Mouse (Mus musculus): ENCODE data around the gene Dlat. TPM values are rescaled to one million over a fixed set of nuclear protein-coding genes. Genes with fewer than 3 reads are reported as not detected.
A peak's percentile ranks its signal among the peaks of the same experiment; 100 is the strongest.

The Dlat gene
- polyA plus RNA-seq, 1 experiment from 2014 or later, result 41.5 TPM

DNA sequence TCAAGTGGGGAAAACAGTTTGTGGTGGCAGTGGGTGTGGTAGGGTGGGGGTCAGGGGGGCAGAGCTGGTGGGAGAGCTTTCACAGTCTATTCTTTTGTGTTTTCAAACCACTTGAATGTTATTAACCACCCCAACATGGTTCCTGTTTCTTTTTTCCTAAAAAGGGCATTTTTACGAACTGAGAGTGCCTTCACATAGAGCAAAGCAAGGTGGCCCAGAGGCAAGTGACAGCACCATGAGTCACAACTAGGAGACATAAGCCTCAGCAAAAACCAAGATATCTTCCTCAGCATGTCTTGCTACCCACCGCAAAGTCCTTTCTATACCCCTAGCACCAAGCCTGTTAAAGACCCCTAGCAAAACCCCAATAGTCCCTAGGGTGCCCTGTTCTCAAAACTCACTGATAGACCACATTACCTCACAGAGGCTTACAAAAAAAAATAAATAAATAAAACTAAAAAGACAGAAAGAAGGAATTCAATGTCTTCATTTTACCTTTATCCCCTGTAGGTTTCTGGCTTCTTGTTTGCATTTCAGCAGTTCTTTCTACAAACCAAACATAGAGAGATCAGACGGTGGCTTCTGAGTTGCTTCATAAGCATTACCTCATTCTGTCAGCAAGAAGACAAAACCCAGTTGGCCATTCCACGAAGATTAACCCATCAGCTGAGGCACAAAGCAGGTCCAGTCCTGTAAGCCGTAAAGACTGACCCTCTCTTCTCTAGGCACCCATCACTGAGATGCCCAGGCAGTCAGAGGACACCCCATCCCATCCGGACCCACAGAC, 27.5 kb upstream of the Dlat start:
- Histone ChIP-seq H3K9me3 (replicated peaks) (no peaks in the 10 kb centered on the region), H3K4me2 (replicated peaks) (no peak overlapping the region), H3K27ac (no peak overlapping the region), H3K36me3 (peaks cover 72% of the 10 kb centered on the region), H3K4me3 (no peak overlapping the region), H3K27me3 (no peaks in the 10 kb centered on the region), H3K4me1 (no peaks in the 10 kb centered on the region), H3K9ac (no peak overlapping the region)
- no peak for ATAC-seq (ENCODE audit: low FRiP score)
- 81% methylated on average over 6 of the region's 6 CpGs for WGBS

DNA sequence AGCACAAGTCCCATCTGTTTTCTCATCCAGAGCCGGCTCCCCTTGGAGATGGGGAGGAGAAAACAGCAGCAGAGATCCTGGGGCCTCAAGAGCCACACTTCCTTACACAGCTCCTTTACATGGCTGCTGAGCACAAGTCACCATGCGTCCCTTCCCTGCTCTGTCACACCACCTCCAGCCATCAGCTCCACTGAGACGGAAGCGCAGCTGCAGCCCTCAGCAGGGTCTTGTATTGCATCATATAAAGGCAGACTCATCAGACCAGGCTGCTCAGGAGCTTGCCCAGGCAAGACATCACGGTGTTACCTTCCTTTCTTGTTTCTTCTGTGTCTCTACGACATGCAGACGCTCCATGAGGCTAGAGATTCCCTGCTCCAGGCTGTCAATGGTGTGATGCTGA, 22.1 kb upstream of the Dlat start:
- no peaks in the 10 kb centered on the region for H3K4me1 ChIP-seq
- no peak overlapping the region for H3K4me2 ChIP-seq (replicated peaks)
- no peak for ATAC-seq (ENCODE audit: low FRiP score)
- H3K36me3 ChIP-seq, result peaks cover 79% of the 10 kb centered on the region
- H3K27ac ChIP-seq, result no peak overlapping the region
- no peak overlapping the region for H3K4me3 ChIP-seq
- no peak overlapping the region for H3K9ac ChIP-seq
- H3K27me3 ChIP-seq, result no peaks in the 10 kb centered on the region
- H3K9me3 ChIP-seq (replicated peaks), result no peaks in the 10 kb centered on the region
- WGBS, result 59% methylated on average over 7 of the region's 7 CpGs

DNA sequence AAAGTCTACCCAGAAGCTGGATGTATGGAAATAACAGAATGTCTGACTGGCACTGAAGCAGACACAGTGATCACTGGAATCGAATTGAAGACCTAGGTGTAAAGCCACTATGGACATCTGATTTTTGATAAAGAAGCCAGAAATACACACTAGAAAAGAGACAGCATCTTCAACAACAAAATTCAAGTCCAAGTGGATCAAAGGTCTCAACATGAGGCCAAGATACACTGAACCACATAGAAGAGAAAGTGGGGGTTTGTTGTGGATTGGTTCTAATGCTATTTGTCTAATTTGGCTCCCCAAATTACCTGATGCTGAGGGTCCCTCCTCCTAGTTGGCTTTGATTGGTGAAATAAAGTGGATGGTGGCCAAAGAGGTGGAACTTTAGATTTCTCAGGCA, 19.8 kb upstream of the Dlat start:
- Histone ChIP-seq H3K9ac (no peak overlapping the region), H3K36me3 (peaks cover 60% of the 10 kb centered on the region), H3K27ac (no peak overlapping the region), H3K4me3 (no peak overlapping the region), H3K4me2 (replicated peaks) (no peak overlapping the region), H3K4me1 (no peaks in the 10 kb centered on the region), H3K9me3 (replicated peaks) (no peaks in the 10 kb centered on the region), H3K27me3 (no peaks in the 10 kb centered on the region)
- 82% methylated on average over 1 of the region's 1 CpGs for WGBS
- ATAC-seq (ENCODE audit: low FRiP score), result no peak

DNA sequence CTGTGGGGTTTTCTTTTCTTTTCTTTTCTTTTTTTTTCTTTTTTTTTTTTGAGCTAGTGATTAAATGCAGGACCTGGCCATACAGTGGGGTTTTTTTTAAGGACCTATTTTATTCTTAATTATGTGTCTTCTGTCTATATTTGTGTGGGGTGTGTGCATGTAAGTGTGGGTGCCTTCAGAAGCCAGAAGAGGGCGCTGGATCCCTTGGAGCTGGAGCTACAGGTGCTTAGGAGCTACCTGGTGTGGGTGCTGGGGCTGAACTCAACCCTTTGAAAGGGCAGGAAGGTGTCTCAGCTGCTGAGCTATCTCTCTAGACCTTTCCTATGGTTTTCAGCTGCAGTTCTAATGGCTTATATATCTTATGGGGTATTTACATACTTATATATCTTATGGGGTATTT, 15.2 kb upstream of the Dlat start:
- Histone ChIP-seq H3K27ac (no peak overlapping the region), H3K4me2 (replicated peaks) (no peak overlapping the region), H3K36me3 (peaks cover 17% of the 10 kb centered on the region), H3K27me3 (no peaks in the 10 kb centered on the region), H3K4me1 (no peaks in the 10 kb centered on the region), H3K9ac (no peak overlapping the region), H3K4me3 (no peak overlapping the region), H3K9me3 (replicated peaks) (no peaks in the 10 kb centered on the region)
- ATAC-seq (ENCODE audit: low FRiP score), result no peak
- WGBS, result 16% methylated on average over 1 of the region's 1 CpGs

DNA sequence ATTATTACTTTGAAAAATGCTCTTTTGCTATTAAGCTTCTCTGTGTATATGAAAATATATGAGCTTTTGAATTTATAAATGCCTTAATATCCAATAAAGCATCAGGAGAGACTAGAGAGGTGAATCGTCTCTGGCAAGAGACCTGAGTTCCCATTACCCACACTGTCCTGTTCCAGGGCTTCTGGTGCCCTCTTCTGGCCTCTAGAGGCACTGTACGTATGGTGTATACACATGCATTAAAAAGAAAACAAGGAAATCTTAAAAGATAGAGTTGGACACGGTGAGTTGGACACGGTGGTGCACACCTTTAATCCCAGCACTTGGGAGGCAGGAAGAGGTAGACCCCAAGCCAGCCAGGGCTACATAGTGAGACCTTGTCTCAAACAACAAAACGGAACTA, 11.1 kb upstream of the Dlat start:
- no peak for ATAC-seq (ENCODE audit: low FRiP score)
- Histone ChIP-seq H3K36me3 (peaks cover 28% of the 10 kb centered on the region), H3K4me1 (no peaks in the 10 kb centered on the region), H3K27me3 (no peaks in the 10 kb centered on the region), H3K9me3 (replicated peaks) (no peaks in the 10 kb centered on the region), H3K27ac (no peak overlapping the region), H3K9ac (no peak overlapping the region), H3K4me2 (replicated peaks) (no peak overlapping the region), H3K4me3 (no peak overlapping the region)
- WGBS, result 38% methylated on average over 5 of the region's 5 CpGs

DNA sequence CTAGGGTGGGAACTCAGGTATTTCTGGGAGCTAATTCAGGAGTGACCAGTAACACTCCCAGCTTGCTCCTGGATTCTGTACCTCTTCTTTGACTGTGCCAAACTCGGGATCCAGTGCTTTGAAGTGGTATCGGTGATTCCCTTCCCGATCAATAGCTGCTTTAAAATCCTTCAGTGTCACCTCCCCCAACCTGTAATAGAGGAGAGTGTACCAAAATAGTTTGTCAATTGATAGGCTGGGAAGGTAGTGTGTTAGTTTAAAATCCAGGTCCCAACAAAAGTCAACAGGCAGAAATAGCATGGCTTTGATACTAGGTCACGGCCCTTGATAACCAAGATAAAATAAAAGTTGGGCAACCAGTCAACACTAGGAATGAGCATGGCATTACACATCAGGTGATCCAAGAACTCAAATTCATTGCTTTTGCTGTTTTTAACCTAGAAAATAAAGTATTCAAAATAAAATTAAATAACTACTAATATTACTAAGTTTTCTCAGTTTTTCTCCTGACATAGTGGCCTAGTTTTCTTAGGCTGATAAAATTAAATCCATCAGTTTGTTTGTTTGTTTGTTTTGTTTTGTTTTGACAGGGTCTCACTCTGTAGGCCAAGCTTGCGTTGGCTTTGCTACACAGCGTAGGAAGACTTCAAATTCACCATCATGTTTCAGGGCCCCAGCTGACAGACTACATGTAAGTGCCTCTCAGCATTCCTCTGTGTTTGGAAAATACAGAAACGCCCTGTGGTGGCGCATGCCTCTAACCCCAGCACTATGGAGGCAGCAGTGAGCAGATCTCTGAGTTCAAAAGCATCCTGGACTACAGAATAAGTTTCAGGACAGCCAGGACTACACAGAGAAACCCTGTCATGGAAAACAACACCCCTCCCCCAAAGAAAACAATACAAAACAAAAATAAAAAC, 8.3 kb upstream of the Dlat start:
- H3K36me3 ChIP-seq, result peaks cover 42% of the 10 kb centered on the region

DNA sequence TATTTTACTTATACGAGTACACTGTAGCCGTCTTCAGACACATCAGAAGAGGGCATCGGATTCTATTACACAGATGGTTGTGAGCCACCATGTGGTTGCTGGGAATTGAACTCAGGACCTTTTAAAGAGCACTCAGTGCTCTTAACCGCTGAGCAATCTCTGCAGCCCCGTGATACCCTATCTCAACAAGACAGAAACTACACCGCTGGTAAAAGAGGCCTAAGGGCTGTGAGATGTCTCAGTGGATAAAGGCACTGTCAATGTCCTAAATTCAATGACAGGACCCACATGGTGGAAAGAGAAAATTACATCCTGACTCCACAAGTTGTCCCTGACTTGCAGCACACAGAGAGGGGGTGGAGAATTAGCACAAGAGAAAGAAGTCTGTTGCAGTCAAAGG, 6.9 kb upstream of the Dlat start:
- Histone ChIP-seq H3K27me3 (no peaks in the 10 kb centered on the region), H3K36me3 (peaks cover 42% of the 10 kb centered on the region), H3K27ac (no peak overlapping the region), H3K4me3 (no peak overlapping the region), H3K9me3 (replicated peaks) (no peaks in the 10 kb centered on the region), H3K4me2 (replicated peaks) (no peak overlapping the region), H3K9ac (no peak overlapping the region), H3K4me1 (no peaks in the 10 kb centered on the region)
- 89% methylated on average over 6 of the region's 6 CpGs for WGBS
- no peak for ATAC-seq (ENCODE audit: low FRiP score)

More for the DNA sequence above, 8.3 kb upstream of the Dlat start:
- no peaks in the 10 kb centered on the region for H3K27me3 ChIP-seq
- WGBS, result 82% methylated on average over 8 of the region's 8 CpGs
- no peak overlapping the region for H3K9ac ChIP-seq
- no peaks in the 10 kb centered on the region for H3K4me1 ChIP-seq
- no peak overlapping the region for H3K27ac ChIP-seq
- no peak for ATAC-seq (ENCODE audit: low FRiP score)
- H3K4me3 ChIP-seq, result no peak overlapping the region
- no peak overlapping the region for H3K4me2 ChIP-seq (replicated peaks)
- no peaks in the 10 kb centered on the region for H3K9me3 ChIP-seq (replicated peaks)

DNA sequence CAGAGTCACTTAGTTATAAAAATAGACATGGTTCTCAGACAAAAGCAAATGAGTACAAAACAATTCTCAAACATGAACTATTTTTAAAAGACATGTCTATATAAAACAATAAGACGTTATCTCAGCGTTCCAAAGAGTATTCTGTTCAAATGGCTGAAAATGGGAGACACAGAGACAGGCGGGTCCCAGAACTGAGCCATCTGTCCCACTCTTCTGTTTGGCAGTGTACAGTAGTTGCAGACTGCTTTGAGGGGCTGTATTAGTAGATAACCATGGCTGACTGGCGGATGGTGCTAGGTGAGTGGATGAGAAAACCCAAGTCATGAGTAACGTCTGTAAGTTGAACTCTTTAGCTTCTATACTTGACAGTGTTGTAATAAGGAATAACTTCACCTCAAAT, 5.2 kb upstream of the Dlat start:
- Histone ChIP-seq H3K36me3 (peaks cover 42% of the 10 kb centered on the region), H3K4me3 (no peak overlapping the region), H3K27me3 (no peaks in the 10 kb centered on the region), H3K4me2 (replicated peaks) (no peak overlapping the region), H3K4me1 (peaks cover 4% of the 10 kb centered on the region), H3K9ac (no peak overlapping the region), H3K9me3 (replicated peaks) (no peaks in the 10 kb centered on the region), H3K27ac (no peak overlapping the region)
- no peak for ATAC-seq (ENCODE audit: low FRiP score)
- 90% methylated on average over 5 of the region's 5 CpGs for WGBS

DNA sequence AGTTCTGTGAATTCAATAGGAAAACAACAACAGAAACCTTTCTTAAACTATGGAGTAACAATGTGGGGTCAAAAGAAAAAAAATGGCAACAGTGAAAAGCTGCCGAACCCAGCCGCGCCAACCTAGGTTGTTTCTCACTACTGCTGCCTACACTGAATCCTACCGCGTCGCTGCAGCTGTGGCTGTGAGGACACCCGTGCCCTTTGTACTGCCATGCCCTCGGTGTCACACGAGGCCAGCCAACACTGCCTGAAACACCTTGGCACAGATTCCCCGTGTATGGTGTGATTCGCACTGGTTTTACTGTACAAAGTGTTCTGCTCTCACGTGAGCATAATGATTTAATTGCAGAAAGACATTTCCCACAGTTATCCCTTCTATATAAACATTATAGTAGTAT, 851 bp upstream of the Dlat start:
- H3K9me3 ChIP-seq (replicated peaks), result no peaks in the 10 kb centered on the region
- no peak overlapping the region for H3K27ac ChIP-seq
- no peaks in the 10 kb centered on the region for H3K27me3 ChIP-seq
- H3K4me3 ChIP-seq, result peak overlapping the region; percentile 73
- 21% methylated on average over 12 of the region's 12 CpGs for WGBS
- H3K36me3 ChIP-seq, result peaks cover 31% of the 10 kb centered on the region
- H3K4me1 ChIP-seq, result peaks cover 18% of the 10 kb centered on the region
- peak overlapping the region; percentile 78 for H3K4me2 ChIP-seq (replicated peaks)
- no peak for ATAC-seq (ENCODE audit: low FRiP score)
- no peak overlapping the region for H3K9ac ChIP-seq

DNA sequence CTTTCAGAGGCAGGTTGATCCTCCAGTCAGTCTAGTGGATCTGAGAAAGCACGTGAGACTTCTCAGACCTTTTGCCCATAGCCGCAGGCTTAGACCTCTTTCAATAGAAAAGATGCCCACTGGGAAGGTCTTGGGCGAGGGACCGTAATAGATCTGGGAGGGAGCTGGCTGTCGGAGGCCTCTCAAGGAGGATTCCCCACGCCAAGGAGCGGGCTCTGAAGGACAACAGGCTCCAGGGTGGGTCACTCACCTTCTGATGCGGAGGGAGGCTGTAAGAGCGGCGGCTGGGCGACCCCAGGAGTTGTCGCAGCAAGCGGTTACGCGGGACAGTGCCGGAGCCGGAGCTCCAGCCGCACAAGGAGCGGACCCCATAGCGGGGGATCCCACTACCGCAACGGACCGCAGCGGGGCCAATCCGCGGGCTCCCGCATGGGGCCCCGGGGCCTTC, 615 bp downstream of the Dlat start:
- H3K36me3 ChIP-seq, result peaks cover 30% of the 10 kb centered on the region
- H3K4me2 ChIP-seq (replicated peaks), result peak overlapping the region; percentile 78
- peak overlapping the region; percentile 73 for H3K4me3 ChIP-seq
- peak overlapping the region; percentile 86 for H3K27ac ChIP-seq
- no peaks in the 10 kb centered on the region for H3K27me3 ChIP-seq
- peak overlapping the region; percentile 91 for H3K9ac ChIP-seq
- peaks cover 18% of the 10 kb centered on the region for H3K4me1 ChIP-seq
- no peaks in the 10 kb centered on the region for H3K9me3 ChIP-seq (replicated peaks)
- WGBS, result 0% methylated on average over 22 of the region's 28 CpGs
- ATAC-seq (ENCODE audit: low FRiP score), result peak; percentile 88

DNA sequence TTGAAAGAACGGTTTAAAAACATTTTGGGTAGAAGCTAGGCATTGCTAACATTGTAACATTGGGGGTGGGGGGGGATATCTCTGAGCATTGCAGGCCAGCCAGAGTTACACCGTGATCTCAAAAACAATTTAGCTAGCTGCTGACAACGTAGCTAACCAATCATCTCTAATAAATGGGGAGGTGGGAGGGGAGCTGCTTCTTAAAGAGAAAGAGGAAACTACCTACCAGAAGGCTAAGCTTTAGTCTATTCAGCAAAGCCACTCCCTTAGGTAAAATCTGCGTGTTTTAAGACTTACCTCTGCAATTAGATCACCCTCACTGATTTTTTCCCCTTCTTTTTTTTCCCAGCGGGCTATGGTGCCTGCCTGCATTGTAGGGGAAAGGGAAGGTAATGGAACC, 1.2 kb downstream of the Dlat start:
- 25% methylated on average over 5 of the region's 5 CpGs for WGBS
- no peak for ATAC-seq (ENCODE audit: low FRiP score)
- 0 out of 2 replicates have a peak overlapping the region, but pooled peaks have one; percentile 86 for H3K27ac ChIP-seq

DNA sequence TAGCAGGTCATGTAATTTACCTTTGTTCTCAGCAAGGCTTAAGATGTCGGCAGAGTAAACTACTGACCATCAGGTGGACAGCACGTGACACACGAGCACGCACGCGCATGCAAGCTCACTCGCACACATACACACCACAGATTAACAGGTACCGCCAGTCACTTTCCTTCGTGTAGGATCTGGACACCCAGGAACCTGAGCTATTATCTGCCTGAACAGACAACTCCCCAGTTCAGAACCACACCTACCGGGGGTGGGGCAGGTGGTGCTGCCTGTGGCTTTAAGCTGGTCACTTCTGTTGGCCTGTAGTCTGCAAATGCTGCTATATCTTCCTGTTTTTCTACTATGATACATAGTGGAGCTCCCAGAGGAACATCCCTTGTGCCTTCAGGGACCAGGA, 9.1 kb downstream of the Dlat start:
- no peak overlapping the region for H3K4me2 ChIP-seq (replicated peaks)
- WGBS, result 97% methylated on average over 10 of the region's 10 CpGs
- no peaks in the 10 kb centered on the region for H3K4me1 ChIP-seq
- no peak overlapping the region for H3K27ac ChIP-seq
- H3K4me3 ChIP-seq, result no peak overlapping the region
- H3K27me3 ChIP-seq, result no peaks in the 10 kb centered on the region
- H3K9me3 ChIP-seq (replicated peaks), result no peaks in the 10 kb centered on the region
- H3K9ac ChIP-seq, result no peak overlapping the region
- peaks cover 82% of the 10 kb centered on the region for H3K36me3 ChIP-seq
- ATAC-seq (ENCODE audit: low FRiP score), result no peak

More for the DNA sequence above, 1.2 kb downstream of the Dlat start:
- Histone ChIP-seq H3K9me3 (replicated peaks) (no peaks in the 10 kb centered on the region), H3K4me2 (replicated peaks) (peak overlapping the region; percentile 78), H3K27me3 (no peaks in the 10 kb centered on the region), H3K9ac (peak overlapping the region; percentile 91), H3K4me3 (peak overlapping the region; percentile 73), H3K4me1 (peaks cover 18% of the 10 kb centered on the region), H3K36me3 (peaks cover 36% of the 10 kb centered on the region)

Data from hindbrain, embryonic 12.5 days (tissue).